Mouse (Mus musculus): ENCODE data around the gene Traf2. TPM values are rescaled to one million over a fixed set of nuclear protein-coding genes. Genes with fewer than 3 reads are reported as not detected.

Traf2 gene
- total RNA-seq, 2 experiments from 2014 or later = 10.5 to 10.9 TPM

DNA sequence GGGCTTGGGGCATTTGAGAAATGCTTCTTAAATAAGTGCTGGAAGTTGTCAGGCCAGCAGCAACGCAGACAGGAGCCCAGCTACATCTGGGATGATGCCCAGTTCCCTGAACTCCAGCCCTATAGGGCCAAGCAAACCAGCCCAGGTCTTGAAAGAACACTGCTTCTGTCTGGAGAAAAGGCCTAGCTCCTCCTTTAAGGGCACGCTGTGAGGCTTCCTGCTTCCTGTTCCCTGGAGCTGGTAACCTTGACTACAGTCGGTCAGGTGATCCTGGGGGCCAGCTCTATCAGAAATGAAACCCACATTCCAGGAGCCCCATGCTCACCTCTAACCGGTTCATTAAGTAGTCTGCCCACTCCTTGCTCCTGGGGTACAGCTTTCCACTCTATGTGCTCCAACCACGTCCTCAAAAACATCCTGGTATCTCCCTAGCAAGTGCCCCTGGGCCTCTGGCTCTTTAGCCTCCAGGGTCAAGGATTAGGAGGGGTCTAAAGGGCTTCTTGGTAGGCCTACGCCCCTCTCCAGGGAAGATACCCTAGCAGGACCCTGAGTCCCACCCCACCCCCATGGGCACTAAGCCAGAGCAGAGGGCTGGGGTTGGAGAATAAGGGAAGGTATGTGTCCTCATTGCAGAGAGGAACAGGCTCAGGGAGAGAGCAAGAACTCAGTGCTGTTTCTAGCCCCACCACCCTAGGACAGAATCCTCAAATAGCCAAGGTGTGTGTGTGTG, 48.7 kb downstream of the Traf2 start:
- no peak for DNase-seq

DNA sequence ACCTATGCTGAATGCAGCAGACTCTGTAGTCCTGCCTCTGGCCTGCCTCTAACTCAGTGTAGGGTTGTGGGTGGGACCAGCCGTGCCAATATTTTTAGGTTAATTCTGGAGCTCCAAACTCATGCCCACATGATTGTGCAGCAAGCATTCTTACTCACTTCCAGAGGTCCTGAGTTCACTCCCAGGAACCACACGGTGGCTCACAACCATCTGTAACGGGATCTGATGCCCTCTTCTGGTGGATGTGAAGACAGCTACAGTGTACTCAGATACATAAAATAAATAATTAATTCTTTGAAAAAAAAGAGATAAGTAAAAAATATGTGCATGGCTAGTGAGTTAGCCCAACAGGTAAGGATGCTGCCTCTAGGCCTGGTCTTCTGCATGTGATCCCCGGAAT, 50.3 kb downstream of the Traf2 start:
- no peak for DNase-seq

DNA sequence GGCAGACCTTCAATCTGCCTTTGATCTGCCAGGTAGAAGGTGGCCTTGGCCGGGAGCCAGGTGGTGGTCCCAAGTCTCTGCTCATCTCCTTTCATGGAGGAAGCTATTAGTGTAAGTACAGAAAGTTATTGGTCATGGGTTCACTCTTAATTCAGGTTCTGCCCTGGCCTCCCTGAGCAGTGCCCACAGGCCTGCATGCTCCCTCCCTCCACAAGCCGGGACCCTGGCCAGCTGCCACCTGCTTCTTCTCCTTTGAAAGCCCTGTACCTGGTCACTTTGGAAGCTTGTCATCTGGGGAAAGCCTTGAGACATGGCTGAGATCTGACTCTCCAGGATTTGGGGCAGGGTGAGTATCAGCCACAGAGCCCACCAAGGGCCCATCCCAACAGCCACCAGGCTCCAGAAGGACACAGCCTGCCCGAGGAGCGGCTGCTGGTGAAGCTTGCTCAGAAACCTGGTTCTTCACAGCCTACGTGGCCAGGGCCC, 53.2 kb downstream of the Traf2 start, which contains the start of gene Lcn12:
TSS of gene Lcn12 (minus strand) at position 436 of the 486 bp plus-strand sequence.
- no peak for DNase-seq

DNA sequence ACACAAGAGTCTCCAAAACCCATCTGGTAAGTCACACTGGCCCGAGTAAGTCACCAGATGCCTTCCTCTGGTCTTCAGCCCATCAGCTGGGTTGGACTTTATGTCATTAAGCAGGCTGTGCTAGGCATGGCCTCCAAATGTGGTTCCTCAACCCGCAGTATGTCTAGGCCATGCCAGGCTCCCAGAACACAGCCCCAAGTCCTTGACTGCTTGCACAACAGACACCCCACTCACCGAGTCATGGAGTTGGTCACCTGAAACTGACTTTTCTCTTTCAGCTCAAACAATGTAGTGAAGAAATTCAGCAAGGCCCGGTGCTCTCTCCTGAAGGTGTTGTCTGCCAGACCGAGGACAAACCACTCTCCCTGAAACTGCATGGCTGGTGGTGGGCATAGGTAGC, 53.8 kb downstream of the Traf2 start:
- no peak for DNase-seq

DNA sequence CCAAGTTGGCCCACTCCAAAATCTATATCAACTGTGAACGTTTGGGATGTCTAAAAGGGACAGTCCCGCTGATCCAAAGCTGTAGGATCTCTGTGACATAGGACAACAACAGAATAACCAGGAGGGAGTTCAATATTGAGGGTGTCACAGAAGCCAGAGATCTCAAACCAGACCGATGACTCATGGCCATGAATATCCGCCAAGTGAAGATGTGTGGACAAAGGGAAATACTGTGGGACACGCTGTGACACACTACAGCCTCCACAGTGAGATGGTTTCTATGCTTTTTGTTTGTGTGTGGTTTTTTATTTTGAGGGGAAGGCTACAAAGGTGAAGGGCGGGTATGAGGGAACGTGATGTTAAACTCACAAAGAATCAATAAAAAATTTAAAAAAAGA, 58.1 kb downstream of the Traf2 start:
- DNase-seq = no peak

DNA sequence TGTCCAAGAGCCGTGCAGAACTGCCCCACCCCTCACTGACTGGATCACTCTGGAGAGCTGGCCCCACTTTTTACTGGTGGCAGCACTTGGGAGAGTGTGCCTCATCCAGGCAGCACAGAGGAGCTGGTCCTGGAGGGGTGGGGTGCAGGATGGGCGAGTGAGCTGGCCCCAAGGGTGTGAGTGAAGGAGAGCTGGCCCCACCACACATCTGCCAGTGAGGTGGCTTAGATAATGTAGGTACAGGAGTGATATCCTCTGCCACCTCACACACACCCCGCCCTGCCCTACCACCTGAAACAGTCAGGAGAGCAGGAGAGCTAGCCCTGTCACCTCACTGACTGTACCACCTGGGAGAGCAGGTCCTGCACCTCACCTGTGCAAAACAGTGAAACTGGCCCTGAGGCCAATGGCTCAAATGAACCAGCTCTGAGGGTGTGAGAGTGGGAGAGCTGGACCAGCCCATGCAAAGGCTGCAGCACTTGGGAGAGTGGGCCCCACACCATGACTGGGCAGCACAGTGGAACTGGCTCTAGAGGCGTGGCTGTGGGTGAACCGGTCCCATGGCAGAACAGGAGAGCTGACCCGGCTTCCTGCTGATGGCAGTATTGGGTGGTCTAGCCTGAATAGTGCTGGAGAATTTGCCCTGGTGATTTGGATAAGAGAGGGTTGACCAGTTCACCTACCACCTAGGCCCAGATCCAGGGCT, 58.6 kb downstream of the Traf2 start:
- DNase-seq = no peak

DNA sequence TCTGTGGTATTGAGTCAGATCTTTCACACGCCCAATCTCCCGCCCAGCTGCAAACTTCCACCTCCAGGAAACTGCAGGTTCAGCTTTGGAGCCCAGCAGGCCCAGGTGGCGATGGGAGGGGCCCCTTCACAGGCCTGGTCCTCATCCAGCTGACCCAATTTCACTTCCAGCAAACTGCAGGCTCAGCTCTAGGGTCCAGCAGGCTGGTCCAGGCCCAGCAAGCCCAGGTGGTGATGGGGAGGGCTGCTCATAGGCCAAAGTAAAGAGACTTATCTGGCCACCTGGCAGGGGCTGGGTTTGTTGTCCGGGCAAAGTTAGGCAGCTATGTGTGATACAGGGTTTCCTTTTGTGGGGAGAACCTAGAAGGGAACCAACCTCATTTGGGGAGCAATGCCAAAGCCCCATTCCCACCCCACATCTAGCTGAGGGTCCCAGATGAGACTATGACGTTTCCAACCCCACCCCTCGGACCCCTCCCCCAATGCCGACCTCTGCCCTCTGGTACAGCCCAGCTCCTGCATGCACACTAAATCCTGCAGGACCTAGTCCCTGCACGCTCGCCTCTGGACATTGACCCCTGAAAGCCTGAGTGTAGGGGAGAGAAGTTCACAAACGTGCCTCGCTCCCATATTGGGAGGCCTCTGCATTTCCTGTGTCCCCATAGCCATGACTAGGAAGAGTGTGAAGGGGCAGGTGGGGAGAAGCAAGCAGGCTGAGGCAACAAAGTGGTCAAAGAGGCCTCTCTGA, 61.7 kb downstream of the Traf2 start:
- no peak for DNase-seq

DNA sequence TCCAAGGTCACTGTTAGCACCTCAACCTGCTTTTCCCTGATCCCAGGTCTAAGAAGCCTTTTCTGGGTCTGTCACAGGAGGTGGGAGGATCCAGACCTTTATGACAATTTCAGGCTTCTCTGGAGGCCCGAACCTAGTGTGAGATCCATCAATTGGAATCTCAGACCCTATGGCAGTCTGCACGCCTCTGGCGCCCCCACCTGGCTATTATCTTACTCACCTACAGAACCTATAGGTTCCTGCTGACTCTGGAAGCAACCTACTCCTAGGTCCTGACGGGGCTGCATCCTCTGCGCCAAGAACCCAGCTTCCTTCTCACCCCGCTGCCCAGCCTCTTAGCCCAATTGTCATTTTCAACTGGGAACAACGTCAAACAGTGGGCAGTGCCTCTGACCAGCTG, 63.8 kb downstream of the Traf2 start:
- no peak for DNase-seq

DNA sequence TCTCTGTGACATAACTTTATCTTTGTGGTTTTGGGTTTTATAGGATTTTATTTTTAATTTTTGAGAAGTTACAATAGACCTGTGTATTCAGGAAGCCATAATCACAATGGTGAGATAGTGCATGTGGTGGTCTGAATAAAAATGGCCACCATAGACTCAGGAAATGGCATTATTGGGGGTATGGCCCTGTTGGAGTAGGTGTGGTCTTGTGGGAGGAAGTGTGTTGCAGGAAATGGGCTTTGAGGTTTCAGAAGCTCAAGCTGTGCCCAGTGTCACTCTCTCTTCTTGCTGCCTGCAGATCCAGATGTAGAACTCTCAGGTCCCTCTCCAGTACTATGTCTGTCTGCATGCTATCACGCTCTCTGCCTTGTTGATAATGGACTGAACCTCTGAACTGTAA, 66.2 kb downstream of the Traf2 start:
- DNase-seq = no peak

- DNase-seq = no peak
Measured at GRCm38 (mm10) chr2:25479551-25480311, 67.0 kb downstream of the Traf2 start.

DNA sequence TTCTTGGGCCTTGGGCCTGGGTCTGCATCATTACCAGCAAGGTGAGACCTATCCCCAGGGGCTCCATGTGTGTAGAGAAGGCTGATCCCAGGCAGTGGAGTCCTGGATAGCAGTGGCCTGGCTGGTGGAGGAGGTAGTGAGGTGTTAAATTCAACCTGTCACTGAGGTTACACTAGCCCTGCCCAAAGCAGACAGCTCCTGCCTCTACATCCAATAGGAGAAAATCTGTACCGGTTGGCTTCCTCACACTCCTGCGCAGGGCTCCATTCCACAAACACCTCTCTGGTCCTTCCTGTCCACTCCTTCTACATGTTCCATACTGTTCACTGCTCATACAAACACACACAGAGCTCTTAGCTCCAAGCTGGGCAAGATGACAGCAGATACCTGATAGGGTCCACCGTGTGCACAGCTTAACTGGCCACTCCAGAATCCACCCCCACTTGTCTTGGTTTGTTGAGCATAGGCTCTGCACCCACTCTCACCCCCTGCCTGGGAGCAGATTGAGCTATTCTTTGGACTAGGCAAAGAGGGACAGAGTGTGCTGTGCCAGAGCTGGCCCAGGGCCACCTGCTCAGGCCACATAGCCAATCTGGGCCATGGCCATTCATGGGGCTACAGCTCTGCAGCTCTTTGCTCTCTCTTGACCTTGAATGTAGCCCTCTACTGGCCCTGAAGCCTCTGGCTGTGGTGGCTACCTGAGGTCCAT, 68.6 kb downstream of the Traf2 start:
- DNase-seq = peak; percentile 71

GRCm38 (mm10) chr2:25477541-25477940, 69.2 kb downstream of the Traf2 start:
- no peak for DNase-seq

- DNase-seq = no peak
Measured at GRCm38 (mm10) chr2:25472550-25472949, 74.2 kb downstream of the Traf2 start.

DNA sequence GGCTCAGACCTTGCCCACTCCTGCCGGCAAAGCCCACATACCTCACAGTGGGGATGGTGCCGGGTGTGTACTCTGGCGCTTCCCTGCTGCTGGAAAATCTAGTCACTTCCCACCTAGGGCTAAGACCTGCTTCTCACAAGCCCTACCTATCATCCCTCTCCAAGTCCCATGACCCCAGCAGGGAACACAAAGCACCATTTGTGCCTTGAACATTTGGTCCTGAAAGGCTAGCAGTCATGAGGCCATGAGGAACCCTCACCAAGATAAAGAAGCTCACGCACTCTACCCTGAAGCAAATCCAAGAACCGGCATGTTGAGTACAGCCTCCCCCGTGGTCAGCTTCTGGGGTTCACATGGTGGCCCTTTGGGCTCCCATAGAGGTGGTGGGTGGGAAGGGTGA, 76.8 kb downstream of the Traf2 start, which contains the start of gene Ptgds:
TSS of gene Ptgds (minus strand) at position 78 of the 400 bp plus-strand sequence.
- DNase-seq = no peak

DNA sequence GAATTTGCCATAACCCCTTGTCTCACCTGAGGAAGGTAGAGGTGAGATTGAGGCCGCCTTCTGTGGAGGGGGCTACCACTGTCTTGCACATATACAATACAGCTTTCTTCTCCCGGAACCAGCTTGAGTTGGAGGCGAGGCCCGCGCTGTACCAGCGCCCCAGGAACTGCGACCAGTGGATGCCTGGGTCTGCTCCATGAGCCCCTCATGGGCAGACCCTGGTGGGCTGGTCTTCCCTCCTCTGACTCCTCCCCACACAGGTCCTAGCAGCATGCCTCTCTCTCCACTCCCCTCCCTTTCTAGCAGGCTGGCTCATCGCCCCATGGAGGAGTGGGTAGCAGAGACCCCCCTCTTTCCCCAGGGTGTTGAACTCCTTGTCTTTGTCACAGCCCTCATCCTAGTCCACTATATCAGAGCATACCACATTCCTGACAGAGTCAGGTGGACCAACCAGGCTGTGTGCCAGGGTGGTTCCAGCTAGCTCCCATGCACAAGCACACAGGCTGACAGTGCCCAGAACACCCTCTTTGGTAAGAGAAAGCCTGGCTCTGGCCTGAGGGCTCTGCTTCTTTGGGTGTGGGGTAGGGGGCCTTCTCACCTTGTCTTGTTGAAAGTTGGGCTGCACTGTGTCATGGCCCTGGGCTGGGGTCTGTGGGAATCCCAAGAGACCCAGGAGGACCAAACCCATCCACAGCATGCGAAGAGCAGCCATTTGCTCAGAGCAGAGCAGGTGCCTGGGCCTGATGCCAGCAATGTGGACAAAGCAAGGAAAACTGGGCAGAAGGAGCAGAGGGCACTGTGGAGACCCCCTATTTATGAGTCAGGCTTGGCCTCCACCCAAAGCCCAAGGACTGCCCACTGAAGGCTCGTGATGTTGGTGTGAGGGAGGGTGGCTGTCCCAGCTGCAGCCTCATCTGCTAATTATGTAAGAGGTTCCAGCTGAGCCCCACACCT, 77.5 kb downstream of the Traf2 start:
- no peak for DNase-seq

Other genes with a start within 250 kb of the Traf2 start
- under 1 TPM in 1 of 2 experiments, not detected in 1; 0.08 TPM for gene Grin1, start 227.8 kb downstream of the Traf2 start, total RNA-seq (2021)
- 10 to 100 TPM; 11.9 to 15.4 TPM for gene Man1b1, start 214.6 kb downstream of the Traf2 start, total RNA-seq (2021)
- gene Dpp7, start 190.6 kb downstream of the Traf2 start, total RNA-seq (2021) = 10 to 100 TPM; 10.1 to 10.4 TPM
- gene Uap1l1, start 181.3 kb downstream of the Traf2 start, total RNA-seq (2021) = 1 to 10 TPM; 2.8 to 4.6 TPM
- gene Sapcd2, start 174.6 kb downstream of the Traf2 start, total RNA-seq (2021) = under 1 TPM; 0.19 to 0.33 TPM
- 1 to 10 TPM; 9.1 to 9.4 TPM for gene Entpd2, start 151.1 kb downstream of the Traf2 start, total RNA-seq (2021)
- gene Npdc1, start 147.6 kb downstream of the Traf2 start, total RNA-seq (2021) = 10 to 100 TPM; 15.0 to 25.1 TPM
- not detected for gene Fut7, start 123.7 kb downstream of the Traf2 start, total RNA-seq (2021)
- 10 to 100 TPM; 12.5 to 16.2 TPM for gene Abca2, start 118.2 kb downstream of the Traf2 start, total RNA-seq (2021)
- gene Clic3, start 90.1 kb downstream of the Traf2 start, total RNA-seq (2021) = under 1 TPM; 0.35 to 0.64 TPM
- gene Paxx, start 85.8 kb downstream of the Traf2 start, total RNA-seq (2021) = 10 to 100 TPM; 13.7 to 16.2 TPM
- gene Ptgds, start 76.9 kb downstream of the Traf2 start, total RNA-seq (2021) = not detected
- gene Lcn12, start 53.0 kb downstream of the Traf2 start, total RNA-seq (2021) = not detected
- gene Fbxw5, start 46.2 kb downstream of the Traf2 start, total RNA-seq (2021) = 10 to 100 TPM; 77.2 to 77.4 TPM
- 1 to 10 TPM in 1 of 2 experiments, under 1 TPM in 1; 0.86 to 1.3 TPM for gene C8g, start 45.2 kb downstream of the Traf2 start, total RNA-seq (2021)
- 100 to 1,000 TPM; 142 to 162 TPM for gene Edf1, start 10.9 kb upstream of the Traf2 start, total RNA-seq (2021)
- gene Mamdc4, start 27.9 kb upstream of the Traf2 start, total RNA-seq (2021) = 1 to 10 TPM; 1.7 to 3.2 TPM
- 10 to 100 TPM; 50.1 to 53.7 TPM for gene Phpt1, start 28.3 kb upstream of the Traf2 start, total RNA-seq (2021)
- not detected for gene Ajm1, start 34.8 kb upstream of the Traf2 start, total RNA-seq (2021)
- 10 to 100 TPM; 63.5 to 67.8 TPM for gene Rabl6, start 61.6 kb upstream of the Traf2 start, total RNA-seq (2021)
- gene Ccdc183, start 70.7 kb upstream of the Traf2 start, total RNA-seq (2021) = not detected
- 10 to 100 TPM; 15.2 to 16.4 TPM for gene Tmem141, start 75.1 kb upstream of the Traf2 start, total RNA-seq (2021)
- 1 to 10 TPM; 3.9 to 8.5 TPM for gene Fcna, start 81.1 kb upstream of the Traf2 start, total RNA-seq (2021)
- 10 to 100 TPM in 1 of 2 experiments, 1 to 10 TPM in 1; 5.7 to 20.3 TPM for gene Lcn8, start 106.2 kb upstream of the Traf2 start, total RNA-seq (2021)
- not detected for gene Lcn5, start 111.0 kb upstream of the Traf2 start, total RNA-seq (2021)
- not detected for gene Lcn6, start 129.8 kb upstream of the Traf2 start, total RNA-seq (2021)
- not detected for gene Lcn10, start 135.8 kb upstream of the Traf2 start, total RNA-seq (2021)
- gene Obp2a, start 153.1 kb upstream of the Traf2 start, total RNA-seq (2021) = not detected
- gene Bmyc, start 159.8 kb upstream of the Traf2 start, total RNA-seq (2021) = 10 to 100 TPM in 1 of 2 experiments, 1 to 10 TPM in 1; 8.4 to 11.2 TPM
- gene Obp2b, start 190.1 kb upstream of the Traf2 start, total RNA-seq (2021) = not detected
- not detected for gene Lcn3, start 218.6 kb upstream of the Traf2 start, total RNA-seq (2021)
- gene Lcn11, start 230.1 kb upstream of the Traf2 start, total RNA-seq (2021) = not detected
- gene Gm13539, start 235.3 kb upstream of the Traf2 start, total RNA-seq (2021) = not detected

Data from gastrocnemius, postnatal 25 days (tissue).